Mouse (Mus musculus): Measurements from ENCODE around the gene Lbhd1. TPM values are rescaled to one million over a fixed set of nuclear protein-coding genes. Genes with fewer than 3 reads are reported as not detected.

Gene Lbhd1
- total and polyA plus RNA-seq, 2 experiments from 2014 or later = 0.65 to 30.3 TPM

DNA sequence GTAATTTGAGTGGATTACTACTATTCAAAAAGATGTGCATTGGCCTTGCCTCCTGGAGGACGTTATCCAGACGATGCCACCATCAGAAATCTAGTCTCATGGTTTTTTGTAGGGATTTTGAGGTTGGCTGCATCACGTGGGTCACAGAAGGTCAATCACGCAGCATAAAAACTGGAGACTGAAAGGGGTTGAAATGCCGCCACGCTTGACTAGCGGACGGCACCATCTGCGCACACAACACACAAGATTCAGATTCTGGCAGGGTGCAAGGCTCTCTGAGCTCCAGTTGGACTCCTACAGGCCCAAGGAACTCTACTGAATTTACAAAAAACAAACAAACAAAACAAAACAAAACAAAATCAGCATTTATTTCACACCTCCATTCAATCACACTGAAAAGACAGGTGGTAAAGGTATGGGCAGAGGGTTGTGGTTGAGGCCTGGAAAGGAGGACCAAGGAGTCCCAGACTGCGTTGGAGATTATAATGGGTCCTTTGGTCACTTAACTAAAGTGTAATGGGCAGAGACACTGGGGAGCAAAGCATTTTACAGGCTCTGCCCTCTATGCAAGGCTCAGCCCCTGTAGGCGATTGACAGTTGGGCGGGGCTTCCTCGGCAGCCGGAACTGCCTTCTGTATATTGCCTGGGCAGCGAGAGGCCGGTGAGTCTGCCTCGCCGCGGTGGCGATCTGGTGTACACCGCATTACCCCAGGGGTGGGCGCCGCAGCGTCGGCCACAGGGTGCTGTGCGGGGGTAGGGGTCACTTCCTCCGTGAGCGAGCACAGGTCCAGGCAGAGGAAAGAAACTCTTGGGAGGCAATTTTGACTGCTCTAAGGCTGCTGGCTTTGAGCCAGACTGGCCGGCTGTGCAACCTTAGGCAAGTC, 43.4 kb upstream of the Lbhd1 start:
- Histone ChIP-seq H3K4me2 (ENCODE audit: low read depth, low read length) (peak overlapping the region; percentile 73), H3K4me1 (ENCODE audit: control insufficient read depth, insufficient read depth) (peaks cover 22% of the 10 kb centered on the region), H3K4me3 (ENCODE audit: low read depth, low read length) (peak overlapping the region; percentile 47), H3K9me3 (replicated peaks; ENCODE audit: control insufficient read depth, low read length) (no peaks in the 10 kb centered on the region), H3K27me3 (ENCODE audit: control insufficient read depth, insufficient read depth, low read length) (no peaks in the 10 kb centered on the region), H3K27ac (ENCODE audit: low read depth) (no peak overlapping the region), H3K36me3 (replicated peaks; ENCODE audit: control insufficient read depth, insufficient read depth, low read length) (peaks cover 10% of the 10 kb centered on the region), H3K9ac (replicated peaks; ENCODE audit: low read depth, low read length) (peak overlapping the region; percentile 49; the same call in 1 of the 2 replicates)
- peak; percentile 48 for DNase-seq (ENCODE audit: low spot score)
- 26% methylated on average over 29 of the region's 29 CpGs for WGBS
- ATAC-seq (ENCODE audit: insufficient read depth, low read depth) = peak; percentile 42
- no peak for TF ChIP-seq EP300 (IDR thresholded peaks at IDR 0.05; ENCODE audit: low read depth)
- no peak for TF ChIP-seq CTCF (IDR thresholded peaks at IDR 0.05; ENCODE audit: low read depth)

DNA sequence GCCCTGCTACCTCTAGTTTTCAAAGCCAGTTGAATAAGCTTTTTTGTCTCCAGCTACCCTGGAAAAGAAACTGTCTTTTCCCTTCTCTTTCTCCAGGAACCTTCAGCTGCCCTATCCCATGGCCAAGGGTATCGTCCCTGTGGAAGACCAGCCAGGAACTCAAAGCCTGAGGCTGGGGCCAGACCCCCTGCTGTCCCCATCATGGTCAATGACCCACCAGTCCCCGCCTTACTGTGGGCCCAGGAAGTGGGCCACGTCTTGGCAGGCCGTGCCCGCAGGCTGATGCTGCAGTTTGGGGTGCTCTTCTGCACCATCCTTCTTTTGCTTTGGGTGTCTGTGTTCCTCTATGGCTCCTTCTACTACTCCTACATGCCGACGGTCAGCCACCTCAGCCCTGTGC, 42.5 kb upstream of the Lbhd1 start:
- no peak for TF ChIP-seq CTCF (IDR thresholded peaks at IDR 0.05; ENCODE audit: low read depth)
- no peak for TF ChIP-seq EP300 (IDR thresholded peaks at IDR 0.05; ENCODE audit: low read depth)
- peak overlapping the region; percentile 47 for H3K4me3 ChIP-seq (ENCODE audit: low read depth, low read length)
- peaks cover 9% of the 10 kb centered on the region for H3K36me3 ChIP-seq (replicated peaks; ENCODE audit: control insufficient read depth, insufficient read depth, low read length)
- DNase-seq (ENCODE audit: low spot score) = no peak
- peak overlapping the region; percentile 73 for H3K4me2 ChIP-seq (ENCODE audit: low read depth, low read length)
- peaks cover 22% of the 10 kb centered on the region for H3K4me1 ChIP-seq (ENCODE audit: control insufficient read depth, insufficient read depth)
- peak overlapping the region; percentile 49; the same call in 1 of the 2 replicates for H3K9ac ChIP-seq (replicated peaks; ENCODE audit: low read depth, low read length)
- no peak for ATAC-seq (ENCODE audit: insufficient read depth, low read depth)
- H3K9me3 ChIP-seq (replicated peaks; ENCODE audit: control insufficient read depth, low read length) = no peaks in the 10 kb centered on the region
- no peaks in the 10 kb centered on the region for H3K27me3 ChIP-seq (ENCODE audit: control insufficient read depth, insufficient read depth, low read length)
- no peak overlapping the region for H3K27ac ChIP-seq (ENCODE audit: low read depth)
- 93% methylated on average over 7 of the region's 7 CpGs for WGBS

DNA sequence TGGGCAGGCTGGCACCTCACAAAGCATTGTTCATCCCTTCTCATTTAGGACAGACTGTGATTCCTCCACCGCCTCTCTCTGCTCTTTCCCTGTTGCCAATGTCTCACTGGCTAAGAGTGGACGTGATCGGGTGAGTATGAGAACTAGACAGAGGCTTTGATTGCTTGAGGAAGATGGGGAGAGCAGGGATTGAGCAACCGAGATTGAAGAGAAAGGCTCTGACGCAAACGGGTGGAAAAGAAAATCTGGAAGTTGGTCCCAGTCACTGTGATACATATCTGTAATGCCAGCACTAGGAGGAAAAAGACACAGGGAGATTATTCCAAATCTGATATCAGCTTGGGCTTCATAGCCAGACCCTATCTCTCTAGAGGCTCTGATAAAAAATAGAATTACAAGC, 40.6 kb upstream of the Lbhd1 start:
- no peak overlapping the region for H3K4me2 ChIP-seq (ENCODE audit: low read depth, low read length)
- no peak overlapping the region for H3K27ac ChIP-seq (ENCODE audit: low read depth)
- TF ChIP-seq CTCF (IDR thresholded peaks at IDR 0.05; ENCODE audit: low read depth) (no peak), EP300 (IDR thresholded peaks at IDR 0.05; ENCODE audit: low read depth) (no peak)
- ATAC-seq (ENCODE audit: insufficient read depth, low read depth) = no peak
- H3K9me3 ChIP-seq (replicated peaks; ENCODE audit: control insufficient read depth, low read length) = no peaks in the 10 kb centered on the region
- H3K27me3 ChIP-seq (ENCODE audit: control insufficient read depth, insufficient read depth, low read length) = no peaks in the 10 kb centered on the region
- 81% methylated on average over 6 of the region's 6 CpGs for WGBS
- no peak for DNase-seq (ENCODE audit: low spot score)
- H3K9ac ChIP-seq (replicated peaks; ENCODE audit: low read depth, low read length) = no peak overlapping the region
- H3K4me3 ChIP-seq (ENCODE audit: low read depth, low read length) = no peak overlapping the region
- peaks cover 29% of the 10 kb centered on the region for H3K36me3 ChIP-seq (replicated peaks; ENCODE audit: control insufficient read depth, insufficient read depth, low read length)
- peaks cover 18% of the 10 kb centered on the region for H3K4me1 ChIP-seq (ENCODE audit: control insufficient read depth, insufficient read depth)

DNA sequence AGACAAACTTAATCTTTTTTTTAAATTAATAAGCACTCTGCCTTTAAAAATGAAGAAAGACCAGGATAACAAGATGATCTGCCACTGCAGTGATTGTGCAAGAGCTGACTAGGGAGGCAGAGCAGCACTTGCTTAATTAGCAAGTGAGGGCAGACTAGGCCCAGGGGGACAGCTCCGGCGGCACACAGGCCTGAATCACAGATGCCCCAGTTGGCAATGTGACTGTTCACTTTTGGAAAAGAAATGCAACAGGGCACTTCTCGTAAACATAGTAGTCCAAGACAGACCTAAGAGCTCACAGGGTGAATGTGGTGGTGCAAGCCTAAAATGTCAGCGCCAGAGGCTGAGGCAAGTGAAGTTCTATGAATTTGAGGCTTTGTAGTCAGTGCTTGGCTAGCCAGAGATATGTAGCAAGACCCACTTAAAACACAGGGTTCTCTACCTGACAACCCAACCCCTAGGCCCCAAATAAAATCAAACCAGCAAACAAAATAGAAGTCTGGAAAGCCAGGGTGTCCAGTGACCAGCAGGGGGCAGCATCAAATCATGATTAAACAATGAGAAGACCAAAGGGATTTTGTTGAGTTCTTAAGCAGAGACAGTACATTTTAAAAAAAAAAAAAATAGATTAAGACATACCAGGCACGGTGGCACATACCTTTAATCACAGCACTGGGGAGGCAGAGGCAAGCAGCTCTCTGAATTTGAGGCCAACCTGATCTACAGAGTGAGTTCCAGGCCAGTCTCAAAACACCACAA, 39.0 kb upstream of the Lbhd1 start:
- Histone ChIP-seq H3K9ac (replicated peaks; ENCODE audit: low read depth, low read length) (no peak overlapping the region), H3K4me1 (ENCODE audit: control insufficient read depth, insufficient read depth) (peaks cover 5% of the 10 kb centered on the region; the same call in 1 of the 2 replicates), H3K4me3 (ENCODE audit: low read depth, low read length) (no peak overlapping the region), H3K27me3 (ENCODE audit: control insufficient read depth, insufficient read depth, low read length) (no peaks in the 10 kb centered on the region), H3K27ac (ENCODE audit: low read depth) (no peak overlapping the region), H3K36me3 (replicated peaks; ENCODE audit: control insufficient read depth, insufficient read depth, low read length) (peaks cover 36% of the 10 kb centered on the region), H3K4me2 (ENCODE audit: low read depth, low read length) (no peak overlapping the region), H3K9me3 (replicated peaks; ENCODE audit: control insufficient read depth, low read length) (no peaks in the 10 kb centered on the region)
- peak; percentile 58 for DNase-seq (ENCODE audit: low spot score)
- peak; percentile 4; the same call in 1 of the 2 replicates for ATAC-seq (ENCODE audit: insufficient read depth, low read depth)
- 68% methylated on average over 5 of the region's 5 CpGs for WGBS
- TF ChIP-seq CTCF (IDR thresholded peaks at IDR 0.05; ENCODE audit: low read depth) = peak; percentile 73
- TF ChIP-seq EP300 (IDR thresholded peaks at IDR 0.05; ENCODE audit: low read depth) = no peak

DNA sequence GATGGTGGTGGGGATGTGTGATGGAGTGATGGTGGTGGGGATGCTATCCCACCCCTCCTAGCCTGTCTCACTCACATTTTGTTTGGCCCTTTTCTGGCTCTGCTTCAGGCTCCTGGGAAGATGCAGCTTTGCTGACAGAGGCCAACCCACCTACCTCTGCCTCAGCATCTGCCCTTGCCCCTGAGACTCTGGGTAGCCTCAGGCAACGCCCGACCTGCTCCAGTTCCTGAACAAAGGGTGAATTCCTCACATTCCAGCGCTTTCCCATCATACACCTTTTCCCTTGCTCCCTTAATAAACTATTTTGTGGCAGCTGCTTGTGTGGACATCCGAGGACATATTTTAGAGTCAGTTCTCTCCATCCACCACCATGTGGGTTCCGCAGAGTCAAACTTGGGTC, 35.2 kb upstream of the Lbhd1 start:
- no peak for ATAC-seq (ENCODE audit: insufficient read depth, low read depth)
- Histone ChIP-seq H3K27me3 (ENCODE audit: control insufficient read depth, insufficient read depth, low read length) (no peaks in the 10 kb centered on the region), H3K27ac (ENCODE audit: low read depth) (no peak overlapping the region), H3K9ac (replicated peaks; ENCODE audit: low read depth, low read length) (no peak overlapping the region), H3K4me1 (ENCODE audit: control insufficient read depth, insufficient read depth) (no peaks in the 10 kb centered on the region), H3K4me3 (ENCODE audit: low read depth, low read length) (no peak overlapping the region), H3K9me3 (replicated peaks; ENCODE audit: control insufficient read depth, low read length) (no peaks in the 10 kb centered on the region), H3K36me3 (replicated peaks; ENCODE audit: control insufficient read depth, insufficient read depth, low read length) (peaks cover 31% of the 10 kb centered on the region), H3K4me2 (ENCODE audit: low read depth, low read length) (no peak overlapping the region)
- no peak for DNase-seq (ENCODE audit: low spot score)
- TF ChIP-seq CTCF (IDR thresholded peaks at IDR 0.05; ENCODE audit: low read depth) = no peak
- no peak for TF ChIP-seq EP300 (IDR thresholded peaks at IDR 0.05; ENCODE audit: low read depth)
- WGBS = 79% methylated on average over 5 of the region's 5 CpGs
